Mouse (Mus musculus): ENCODE measurements around the gene Ninl.

DNA sequence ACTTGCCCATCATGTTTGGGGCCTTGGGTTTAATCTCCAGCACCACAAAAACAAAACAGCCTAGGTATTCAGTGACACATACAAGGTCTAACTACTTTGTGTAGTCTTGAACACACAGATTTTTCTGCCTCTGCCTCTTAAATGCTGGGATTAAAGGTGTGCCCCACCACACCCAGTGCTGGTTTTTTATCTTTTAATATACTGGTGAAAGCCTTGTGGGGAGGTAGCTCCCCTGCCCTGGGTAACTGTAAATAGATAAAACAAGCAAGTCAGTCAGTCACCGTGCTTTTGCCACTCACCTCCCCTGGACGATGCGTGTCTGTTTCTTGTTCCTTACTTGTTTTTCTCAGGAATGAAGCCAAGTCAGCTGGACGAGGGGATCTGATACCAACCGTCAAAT lies 123.4 kb downstream of the Ninl start:
- TF ChIP-seq GATA1 (IDR thresholded peaks at IDR 0.05; ENCODE audit: borderline replicate concordance, low read length): no peak
- TF ChIP-seq FLI1 (IDR thresholded peaks at IDR 0.05; ENCODE audit: low read length): no peak

All from megakaryocyte, embryonic 14.5 days (primary cell).